ENCODE assay signal across 9 mouse cellular contexts in the genomic region with DNA sequence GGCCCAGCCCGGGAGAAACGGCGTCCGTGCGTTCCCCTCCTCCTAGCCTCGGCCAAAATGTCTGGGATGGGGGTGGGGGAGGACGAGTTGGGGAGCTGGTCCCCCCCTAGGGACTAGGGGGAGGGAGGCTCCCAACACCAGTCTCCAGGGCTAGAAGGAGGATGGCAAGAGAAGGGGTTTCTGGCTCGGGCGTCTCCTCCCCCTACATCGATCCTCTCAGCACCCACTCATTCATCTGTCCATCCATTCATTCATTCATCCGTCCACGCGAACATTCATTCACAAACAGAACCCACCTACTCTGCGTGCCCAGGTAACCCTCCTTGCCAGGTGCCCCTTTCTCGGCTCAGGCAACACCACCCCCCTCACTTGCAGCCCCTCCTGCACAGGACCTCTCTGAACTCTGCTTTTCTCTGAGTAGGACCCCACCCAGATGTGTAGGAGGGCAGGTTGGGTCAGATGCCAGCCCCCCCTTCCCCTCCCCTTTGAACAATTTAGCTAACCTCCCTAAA. TPM values are rescaled to one million over a fixed set of nuclear protein-coding genes. Genes with fewer than 3 reads are reported as not detected.
DNase-seq lines count a peak whose midpoint lies in the region; ATAC-seq and TF ChIP-seq lines count a peak whose summit lies in the region.
"Had no signal": no experiment of that assay in that cellular context is flagged by ENCODE, and none has a peak within 500 bp of the region (broad histone marks: within the 10 kb centered on the region; RNA-seq: fewer than 3 reads in every experiment).

No protein-coding gene starts in this region.

- H3K36me3 ChIP-seq in lung, embryonic 14.5 days (ENCODE audit: insufficient read depth): no peaks in the 10 kb centered on the region
- H3K36me3 ChIP-seq in forebrain, embryonic 14.5 days (ENCODE audit: control insufficient read depth, insufficient read depth, low read length): no peaks in the 10 kb centered on the region
- H3K36me3 ChIP-seq in limb, embryonic 11.5 days (ENCODE audit: control insufficient read depth, insufficient read depth, low read length): no peaks in the 10 kb centered on the region
- no peaks in the 10 kb centered on the region for H3K36me3 ChIP-seq in neural tube, embryonic 15.5 days

- H3K9ac ChIP-seq in lung, embryonic 14.5 days: peak overlapping the region; percentile 57
- H3K9ac ChIP-seq in forebrain, embryonic 14.5 days (ENCODE audit: low read length): peak overlapping the region; percentile 84
- H3K9ac ChIP-seq in limb, embryonic 11.5 days (ENCODE audit: low read length): peak overlapping the region; percentile 67
- peak overlapping the region; percentile 72 for H3K9ac ChIP-seq in neural tube, embryonic 15.5 days (replicated peaks)

- no peak overlapping the region for H3K27ac ChIP-seq in lung, embryonic 14.5 days (ENCODE audit: low read depth)
- H3K27ac ChIP-seq in forebrain, embryonic 14.5 days (ENCODE audit: low read depth, low read length): no peak overlapping the region; the same call in 1 of the 2 replicates
- no peak overlapping the region for H3K27ac ChIP-seq in limb, embryonic 11.5 days (replicated peaks; ENCODE audit: low read depth, low read length)
- H3K27ac ChIP-seq in neural tube, embryonic 15.5 days (replicated peaks): no peak overlapping the region

- H3K9me3 ChIP-seq in lung, embryonic 14.5 days (ENCODE audit: low read depth, low read length): no peaks in the 10 kb centered on the region
- H3K9me3 ChIP-seq in forebrain, embryonic 14.5 days (replicated peaks; ENCODE audit: control insufficient read depth, low read length): no peaks in the 10 kb centered on the region
- no peaks in the 10 kb centered on the region for H3K9me3 ChIP-seq in limb, embryonic 11.5 days (ENCODE audit: control insufficient read depth, low read length)
- H3K9me3 ChIP-seq in neural tube, embryonic 15.5 days (replicated peaks): no peaks in the 10 kb centered on the region

- H3K4me3 ChIP-seq in lung, embryonic 14.5 days (ENCODE audit: low read depth, low read length): peak overlapping the region; percentile 62
- peak overlapping the region; percentile 77 for H3K4me3 ChIP-seq in forebrain, embryonic 14.5 days (ENCODE audit: low read depth, low read length)
- H3K4me3 ChIP-seq in limb, embryonic 11.5 days (ENCODE audit: low read depth, low read length): peak overlapping the region; percentile 57
- peak overlapping the region; percentile 72 for H3K4me3 ChIP-seq in neural tube, embryonic 15.5 days (replicated peaks)

- no peak for TF ChIP-seq CTCF in lung, embryonic 14.5 days (IDR thresholded peaks at IDR 0.05; ENCODE audit: low read depth)

- WGBS in lung, embryonic 14.5 days: 3% methylated on average over 8 of the region's 15 CpGs
- WGBS in forebrain, embryonic 14.5 days: 5% methylated on average over 11 of the region's 15 CpGs
- whole genome bisulfite sequencing in limb, embryonic 11.5 days: 6% methylated on average over 13 of the region's 15 CpGs
- 2% methylated on average over 15 of the region's 15 CpGs for WGBS in neural tube, embryonic 15.5 days

- H3K27me3 ChIP-seq in lung, embryonic 14.5 days (ENCODE audit: insufficient read depth, low read length): peaks cover 58% of the 10 kb centered on the region
- H3K27me3 ChIP-seq in forebrain, embryonic 14.5 days (replicated peaks; ENCODE audit: control insufficient read depth, insufficient read depth, low read length): 0 out of 2 replicates have a peak, but pooled peaks cover 3% of the 10 kb centered on the region
- peaks cover 60% of the 10 kb centered on the region for H3K27me3 ChIP-seq in limb, embryonic 11.5 days (ENCODE audit: control insufficient read depth, insufficient read depth, low read length)
- peaks cover 40% of the 10 kb centered on the region for H3K27me3 ChIP-seq in neural tube, embryonic 15.5 days (replicated peaks)

- DNase-seq in lung, embryonic 14.5 days: no peak
- DNase-seq in lung, postnatal 10 days: no peak
- DNase-seq in forebrain, embryonic 14.5 days (ENCODE audit: low spot score): no peak
- DNase-seq in limb, embryonic 11.5 days (ENCODE audit: low spot score): no peak
- DNase-seq in right cerebral cortex, postnatal 4 days: no peak
- DNase-seq in adrenal gland, postnatal 14 days: no peak
- DNase-seq in thymus, postnatal 0 days (ENCODE audit: low spot score): no peak
- DNase-seq: spleen, adult 18-20 months had no signal

- ATAC-seq in lung, embryonic 14.5 days (ENCODE audit: insufficient read depth): peak; percentile 4; the same call in 1 of the 2 replicates
- peak; percentile 19 for ATAC-seq in forebrain, embryonic 14.5 days
- ATAC-seq in limb, embryonic 11.5 days (ENCODE audit: insufficient number of reproducible peaks, low FRiP score, low TSS enrichment, low read depth): no peak
- ATAC-seq in neural tube, embryonic 15.5 days (ENCODE audit: low FRiP score): peak; percentile 36; the same call in 1 of the 2 replicates

- peak overlapping the region; percentile 99 for H3K4me2 ChIP-seq in lung, embryonic 14.5 days
- peak overlapping the region; percentile 93 for H3K4me2 ChIP-seq in forebrain, embryonic 14.5 days (ENCODE audit: low read length)
- H3K4me2 ChIP-seq in limb, embryonic 11.5 days (ENCODE audit: low read depth, severe bottlenecking): peak overlapping the region; percentile 100
- H3K4me2 ChIP-seq in neural tube, embryonic 15.5 days: peak overlapping the region; percentile 92

- 0 out of 2 replicates have a peak, but pooled peaks cover 4% of the 10 kb centered on the region for H3K4me1 ChIP-seq in lung, embryonic 14.5 days (ENCODE audit: insufficient read depth)
- H3K4me1 ChIP-seq in forebrain, embryonic 14.5 days (ENCODE audit: control insufficient read depth, insufficient read depth, low read length): peaks cover 13% of the 10 kb centered on the region
- H3K4me1 ChIP-seq in limb, embryonic 11.5 days (ENCODE audit: control insufficient read depth, insufficient read depth, low read length): peaks cover 24% of the 10 kb centered on the region
- peaks cover 46% of the 10 kb centered on the region for H3K4me1 ChIP-seq in neural tube, embryonic 15.5 days

RNA-seq across cellular contexts. Expression of a gene that starts 39.9 kb away (rescaled TPM):
- polyA plus RNA-seq in lung, embryonic 14.5 days (2014; fragmentation: Nextera tagmentation; extraction: Ambion mirVana): 206 and 221 TPM in 2 replicates
- 262 TPM in 2 replicates for polyA plus RNA-seq in forebrain, embryonic 14.5 days (2014; fragmentation: Nextera tagmentation; extraction: Ambion mirVana)
- 247 and 260 TPM in 2 replicates for polyA plus RNA-seq in limb, embryonic 11.5 days (2014; fragmentation: Nextera tagmentation; extraction: Ambion mirVana)
- 226 and 235 TPM in 2 replicates for polyA plus RNA-seq in neural tube, embryonic 15.5 days (2015; fragmentation: Nextera tagmentation; extraction: Ambion mirVana)
- total RNA-seq in adrenal gland, postnatal 14 days (2021): 103 and 124 TPM in 2 replicates
- polyA plus RNA-seq in thymus, postnatal 0 days (2015; fragmentation: Nextera tagmentation; extraction: Ambion mirVana): 166 TPM in 2 replicates

RNA-seq across cellular contexts. Expression of a gene that starts 51.2 kb away (rescaled TPM):
- polyA plus RNA-seq in lung, embryonic 14.5 days (2014; fragmentation: Nextera tagmentation; extraction: Ambion mirVana): 917 and 922 TPM in 2 replicates
- 772 and 935 TPM in 2 replicates for polyA plus RNA-seq in forebrain, embryonic 14.5 days (2014; fragmentation: Nextera tagmentation; extraction: Ambion mirVana)
- 807 and 830 TPM in 2 replicates for polyA plus RNA-seq in limb, embryonic 11.5 days (2014; fragmentation: Nextera tagmentation; extraction: Ambion mirVana)
- 1,209 and 1,254 TPM in 2 replicates for polyA plus RNA-seq in neural tube, embryonic 15.5 days (2015; fragmentation: Nextera tagmentation; extraction: Ambion mirVana)
- 1,334 and 1,491 TPM in 2 replicates for total RNA-seq in adrenal gland, postnatal 14 days (2021)
- polyA plus RNA-seq in thymus, postnatal 0 days (2015; fragmentation: Nextera tagmentation; extraction: Ambion mirVana): 1,177 and 1,274 TPM in 2 replicates
